Mouse (Mus musculus): ENCODE results near the gene Nectin2. TPM values are rescaled to one million over a fixed set of nuclear protein-coding genes. Genes with fewer than 3 reads are reported as not detected.

The Nectin2 gene
- polyA plus RNA-seq, 1 experiment from 2014 or later, result 138 TPM

Other genes starting within 250 kb of the Nectin2 start
- 1.5 and 2.0 TPM in 2 replicates for gene Bloc1s3, start 242.1 kb downstream of the Nectin2 start, polyA plus RNA-seq (2016; fragmentation: Nextera tagmentation; extraction: Ambion mirVana)
- gene Trappc6a, start 242.1 kb downstream of the Nectin2 start, polyA plus RNA-seq (2016; fragmentation: Nextera tagmentation; extraction: Ambion mirVana), result 95.3 and 107 TPM in 2 replicates
- 0.09 and 0.14 TPM in 2 replicates for gene Nkpd1, start 232.6 kb downstream of the Nectin2 start, polyA plus RNA-seq (2016; fragmentation: Nextera tagmentation; extraction: Ambion mirVana)
- 17.9 and 30.0 TPM in 2 replicates for gene Ppp1r37, start 187.4 kb downstream of the Nectin2 start, polyA plus RNA-seq (2016; fragmentation: Nextera tagmentation; extraction: Ambion mirVana)
- 0.41 and 0.69 TPM in 2 replicates for gene Zfp296, start 173.2 kb downstream of the Nectin2 start, polyA plus RNA-seq (2016; fragmentation: Nextera tagmentation; extraction: Ambion mirVana)
- gene Gemin7, start 172.9 kb downstream of the Nectin2 start, polyA plus RNA-seq (2016; fragmentation: Nextera tagmentation; extraction: Ambion mirVana), result 149 and 182 TPM in 2 replicates
- 38.7 and 47.6 TPM in 2 replicates for gene Clasrp, start 146.0 kb downstream of the Nectin2 start, polyA plus RNA-seq (2016; fragmentation: Nextera tagmentation; extraction: Ambion mirVana)
- 3.3 and 3.8 TPM in 2 replicates for gene Relb, start 121.0 kb downstream of the Nectin2 start, polyA plus RNA-seq (2016; fragmentation: Nextera tagmentation; extraction: Ambion mirVana)
- 94.1 and 101 TPM in 2 replicates for gene Clptm1, start 85.5 kb downstream of the Nectin2 start, polyA plus RNA-seq (2016; fragmentation: Nextera tagmentation; extraction: Ambion mirVana)
- 10.8 TPM in 1 of 2 replicates, not detected in the other for gene Apoc2, start 72.5 kb downstream of the Nectin2 start, polyA plus RNA-seq (2016; fragmentation: Nextera tagmentation; extraction: Ambion mirVana)
- 0.46 TPM in 1 of 2 replicates, not detected in the other for gene Gm44805, start 69.1 kb downstream of the Nectin2 start, polyA plus RNA-seq (2016; fragmentation: Nextera tagmentation; extraction: Ambion mirVana)
- gene Apoc4, start 69.0 kb downstream of the Nectin2 start, polyA plus RNA-seq (2016; fragmentation: Nextera tagmentation; extraction: Ambion mirVana), result 0.65 TPM in 1 of 2 replicates, not detected in the other
- 5.4 and 19.9 TPM in 2 replicates for gene Apoc1, start 57.8 kb downstream of the Nectin2 start, polyA plus RNA-seq (2016; fragmentation: Nextera tagmentation; extraction: Ambion mirVana)
- 326 and 523 TPM in 2 replicates for gene Apoe, start 51.3 kb downstream of the Nectin2 start, polyA plus RNA-seq (2016; fragmentation: Nextera tagmentation; extraction: Ambion mirVana)
- gene Tomm40, start 35.0 kb downstream of the Nectin2 start, polyA plus RNA-seq (2016; fragmentation: Nextera tagmentation; extraction: Ambion mirVana), result 237 and 260 TPM in 2 replicates
- gene Bcam, start 20.5 kb upstream of the Nectin2 start, polyA plus RNA-seq (2016; fragmentation: Nextera tagmentation; extraction: Ambion mirVana), result 140 and 193 TPM in 2 replicates
- gene Cblc, start 46.3 kb upstream of the Nectin2 start, polyA plus RNA-seq (2016; fragmentation: Nextera tagmentation; extraction: Ambion mirVana), result 1.1 and 1.2 TPM in 2 replicates
- 1.3 and 2.7 TPM in 2 replicates for gene Bcl3, start 72.3 kb upstream of the Nectin2 start, polyA plus RNA-seq (2016; fragmentation: Nextera tagmentation; extraction: Ambion mirVana)
- gene Gm19345, start 101.5 kb upstream of the Nectin2 start, polyA plus RNA-seq (2016; fragmentation: Nextera tagmentation; extraction: Ambion mirVana), result not detected in 2 replicates
- 0.09 TPM in 1 of 2 replicates, not detected in the other for gene Ceacam16, start 110.8 kb upstream of the Nectin2 start, polyA plus RNA-seq (2016; fragmentation: Nextera tagmentation; extraction: Ambion mirVana)
- not detected in 2 replicates for gene Ceacam19, start 137.5 kb upstream of the Nectin2 start, polyA plus RNA-seq (2016; fragmentation: Nextera tagmentation; extraction: Ambion mirVana)
- gene Pvr, start 170.7 kb upstream of the Nectin2 start, polyA plus RNA-seq (2016; fragmentation: Nextera tagmentation; extraction: Ambion mirVana), result 12.9 and 15.0 TPM in 2 replicates
- gene Igsf23, start 200.3 kb upstream of the Nectin2 start, polyA plus RNA-seq (2016; fragmentation: Nextera tagmentation; extraction: Ambion mirVana), result 1.3 and 2.1 TPM in 2 replicates
- gene Ceacam20, start 214.9 kb upstream of the Nectin2 start, polyA plus RNA-seq (2016; fragmentation: Nextera tagmentation; extraction: Ambion mirVana), result not detected in 2 replicates
- 0.05 TPM in 1 of 2 replicates, not detected in the other for gene Nlrp9b, start 241.0 kb upstream of the Nectin2 start, polyA plus RNA-seq (2016; fragmentation: Nextera tagmentation; extraction: Ambion mirVana)